Mouse (Mus musculus) intestine, postnatal 0 days (tissue): ENCODE results near the gene 1110059E24Rik. TPM values are rescaled to one million over a fixed set of nuclear protein-coding genes. Genes with fewer than 3 reads are reported as not detected.

Experiments
- ATAC-seq: fragments of 200-750 bp; cut with Nextera tagmentation; 2 replicates; pipeline ENCODE4 v1.8.0; 2017; ENCODE audit warnings: mild to moderate bottlenecking, moderate TSS enrichment, moderate library complexity
- H3K27ac ChIP-seq: fragments of 300-500 bp; sonication (generic); 2 replicates; pipeline ENCODE4 v1.5.1; 2014; ENCODE audit warnings: mild to moderate bottlenecking, low read depth, low read length, moderate library complexity
- H3K27me3 ChIP-seq: fragments of 300-500 bp; sonication (generic); replicated peaks from 2 replicates; pipeline ENCODE4 v1.6.1; 2014; ENCODE audit warnings: low read length, mixed read lengths; ENCODE audit not compliant: control insufficient read depth, insufficient read depth
- H3K36me3 ChIP-seq: fragments of 300-500 bp; sonication (generic); 2 replicates; pipeline ENCODE4 v1.6.1; 2014; ENCODE audit warnings: mild to moderate bottlenecking, moderate library complexity; ENCODE audit not compliant: control insufficient read depth, insufficient read depth
- H3K4me1 ChIP-seq: fragments of 300-500 bp; sonication (generic); replicated peaks from 2 replicates; pipeline ENCODE4 v1.6.1; 2014; ENCODE audit warnings: antibody characterized with exemption, low read length, mixed read lengths; ENCODE audit not compliant: control insufficient read depth, insufficient read depth
- H3K4me2 ChIP-seq: fragments of 300-500 bp; sonication (generic); replicated peaks from 2 replicates; pipeline ENCODE4 v1.6.1; 2014; ENCODE audit warnings: low read depth, mild to moderate bottlenecking, moderate library complexity
- H3K4me3 ChIP-seq: fragments of 300-500 bp; sonication (generic); 2 replicates; pipeline ENCODE4 v1.5.1; 2014; ENCODE audit warnings: low read depth, low read length
- H3K9ac ChIP-seq: fragments of 300-500 bp; sonication (generic); 2 replicates; pipeline ENCODE4 v1.6.1; 2014; ENCODE audit warnings: mild to moderate bottlenecking, low read depth, low read length
- H3K9me3 ChIP-seq: fragments of 300-500 bp; sonication (generic); 2 replicates; pipeline ENCODE4 v1.6.1; 2016; ENCODE audit warnings: mixed run types; ENCODE audit not compliant: control insufficient read depth
- CTCF ChIP-seq: sonication (generic); IDR thresholded peaks from 2 replicates; pipeline ENCODE4 v1.5.1; 2016; ENCODE audit warnings: low read depth, mild to moderate bottlenecking, control low read depth, antibody characterized with exemption, moderate library complexity
- WGBS: fragments of 180-500 bp; shearing (Covaris S2); extraction: QIAGEN DNeasy Blood & Tissue Kit; methylation state at CpG from one replicate; pipeline ENCODE4 v1.1.7; 2014; 5-methylcytosine and 5-hydroxymethylcytosine counted together
- polyA plus RNA-seq: library from polyadenylated mRNA; unstranded; fragments of >200 nt; fragmentation: Nextera tagmentation; extraction: Ambion mirVana; gene quantifications from 2 replicates; pipeline ENCODE4 v1.2.1, GENCODE M21; 2015

The 1110059E24Rik gene
- polyA plus RNA-seq, 1 experiment from 2014 or later, result 46.5 TPM

- TF ChIP-seq CTCF, result no peak
- H3K4me1 ChIP-seq, result no peaks in the 10 kb centered on the region
- H3K27me3 ChIP-seq, result no peaks in the 10 kb centered on the region
- no peak overlapping the region for H3K9ac ChIP-seq
- no peaks in the 10 kb centered on the region for H3K9me3 ChIP-seq
- no peak overlapping the region for H3K27ac ChIP-seq
- no peak overlapping the region for H3K4me2 ChIP-seq
- no peak overlapping the region for H3K4me3 ChIP-seq
- 75% methylated on average over 4 of the region's 4 CpGs for WGBS
- no peaks in the 10 kb centered on the region for H3K36me3 ChIP-seq
- no peak for ATAC-seq
These were observed 11.1 kb upstream of the 1110059E24Rik start for GRCm38 (mm10) chr19:21663756-21664456.

- no peak for ATAC-seq
- Histone ChIP-seq H3K4me1 (no peaks in the 10 kb centered on the region), H3K9ac (no peak overlapping the region), H3K27me3 (no peaks in the 10 kb centered on the region), H3K4me2 (no peak overlapping the region), H3K9me3 (no peaks in the 10 kb centered on the region), H3K4me3 (no peak overlapping the region), H3K27ac (no peak overlapping the region), H3K36me3 (no peaks in the 10 kb centered on the region)
- TF ChIP-seq CTCF, result no peak
- 79% methylated on average over 1 of the region's 1 CpGs for WGBS
These were observed 8.0 kb upstream of the 1110059E24Rik start for GRCm38 (mm10) chr19:21660734-21661133.

GRCm38 (mm10) chr19:21654788-21655187 lies 2.0 kb upstream of the 1110059E24Rik start:
- TF ChIP-seq CTCF, result no peak
- no peaks in the 10 kb centered on the region; the same call in 1 of the 2 replicates for H3K4me1 ChIP-seq
- H3K27me3 ChIP-seq, result no peaks in the 10 kb centered on the region
- H3K27ac ChIP-seq, result no peak overlapping the region
- H3K36me3 ChIP-seq, result no peaks in the 10 kb centered on the region
- peak overlapping the region; percentile 74 for H3K4me2 ChIP-seq
- no peaks in the 10 kb centered on the region for H3K9me3 ChIP-seq
- ATAC-seq, result no peak
- H3K4me3 ChIP-seq, result peak overlapping the region; percentile 94
- H3K9ac ChIP-seq, result no peak overlapping the region
- 38% methylated on average over 7 of the region's 7 CpGs for WGBS

- Histone ChIP-seq H3K27ac (peak within 1 kb of the TSS; percentile 98), H3K4me1 (no peaks in the 10 kb centered on the region; the same call in 1 of the 2 replicates), H3K9me3 (no peaks in the 10 kb centered on the region), H3K27me3 (no peaks in the 10 kb centered on the region), H3K36me3 (no peaks in the 10 kb centered on the region), H3K4me3 (peak within 1 kb of the TSS; percentile 94), H3K9ac (peak within 1 kb of the TSS; percentile 93), H3K4me2 (peak within 1 kb of the TSS; percentile 74)
- under 1% methylated on average over 55 of the region's 105 CpGs for WGBS
- ATAC-seq, result no peak; the same call in 1 of the 2 replicates
- TF ChIP-seq CTCF, result peak; percentile 59
These were observed 601 bp upstream of the 1110059E24Rik start, which contains the start of gene Abhd17b for GRCm38 (mm10) chr19:21653172-21653981. TSS of gene Abhd17b (plus strand) at chr19:21653185.

GRCm38 (mm10) chr19:21651664-21652063 lies 1.1 kb downstream of the 1110059E24Rik start:
- no peak for ATAC-seq
- peak overlapping the region; percentile 98 for H3K27ac ChIP-seq
- no peak for TF ChIP-seq CTCF
- H3K36me3 ChIP-seq, result no peaks in the 10 kb centered on the region
- peak overlapping the region; percentile 94 for H3K4me3 ChIP-seq
- peaks cover 6% of the 10 kb centered on the region for H3K4me1 ChIP-seq
- WGBS, result 17% methylated on average over 6 of the region's 6 CpGs
- H3K4me2 ChIP-seq, result peak overlapping the region; percentile 74
- peak overlapping the region; percentile 93; the same call in 1 of the 2 replicates for H3K9ac ChIP-seq
- no peaks in the 10 kb centered on the region for H3K9me3 ChIP-seq
- H3K27me3 ChIP-seq, result no peaks in the 10 kb centered on the region

- H3K4me1 ChIP-seq, result peaks cover 10% of the 10 kb centered on the region; the same call in 1 of the 2 replicates
- no peaks in the 10 kb centered on the region for H3K9me3 ChIP-seq
- H3K27me3 ChIP-seq, result no peaks in the 10 kb centered on the region
- peak; percentile 86 for ATAC-seq
- no peak overlapping the region for H3K4me2 ChIP-seq
- H3K9ac ChIP-seq, result no peak overlapping the region
- no peak for TF ChIP-seq CTCF
- no peak overlapping the region for H3K4me3 ChIP-seq
- 28% methylated on average over 6 of the region's 6 CpGs for WGBS
- peak overlapping the region; percentile 89 for H3K27ac ChIP-seq
- H3K36me3 ChIP-seq, result no peaks in the 10 kb centered on the region
These were observed 6.6 kb downstream of the 1110059E24Rik start for GRCm38 (mm10) chr19:21646142-21646541.
